Mouse (Mus musculus) midbrain, embryonic 16.5 days (tissue): Measurements from ENCODE around the gene Sema3f. TPM values are rescaled to one million over a fixed set of nuclear protein-coding genes. Genes with fewer than 3 reads are reported as not detected.

ENCODE experiments used
- ATAC-seq: fragments of 200-750 bp; cut with Nextera tagmentation; 2 replicates; pipeline ENCODE4 v1.8.0; 2017; ENCODE audit warnings: moderate TSS enrichment
- H3K27ac ChIP-seq: fragments of 300-500 bp; sonication (generic); 2 replicates; pipeline ENCODE4 v1.5.1; 2014; ENCODE audit warnings: mild to moderate bottlenecking, low read length, mixed read lengths
- H3K27me3 ChIP-seq: fragments of 300-500 bp; sonication (generic); 2 replicates; pipeline ENCODE4 v1.6.1; 2014; ENCODE audit warnings: low read depth, low read length, mixed read lengths; ENCODE audit not compliant: control insufficient read depth, insufficient read depth
- H3K36me3 ChIP-seq: fragments of 300-500 bp; sonication (generic); 2 replicates; pipeline ENCODE4 v1.6.1; 2014; ENCODE audit warnings: mild to moderate bottlenecking, low read length, moderate library complexity, mixed read lengths; ENCODE audit not compliant: control insufficient read depth, insufficient read depth
- H3K4me1 ChIP-seq: fragments of 300-500 bp; sonication (generic); 2 replicates; pipeline ENCODE4 v1.6.1; 2014; ENCODE audit warnings: mild to moderate bottlenecking, low read length, mixed read lengths; ENCODE audit not compliant: control insufficient read depth, insufficient read depth
- H3K4me2 ChIP-seq: fragments of 300-500 bp; sonication (generic); 2 replicates; pipeline ENCODE4 v1.6.1; 2014; ENCODE audit warnings: mild to moderate bottlenecking, low read length, mixed read lengths
- H3K4me3 ChIP-seq: fragments of 300-500 bp; sonication (generic); 2 replicates; pipeline ENCODE4 v1.5.1; 2014; ENCODE audit warnings: low read depth, mild to moderate bottlenecking, low read length, moderate library complexity, mixed read lengths
- H3K9ac ChIP-seq: fragments of 300-500 bp; sonication (generic); 2 replicates; pipeline ENCODE4 v1.6.1; 2014; ENCODE audit warnings: low read depth, low read length, mixed read lengths
- H3K9me3 ChIP-seq: fragments of 300-500 bp; sonication (generic); replicated peaks from 2 replicates; pipeline ENCODE4 v1.6.1; 2014; ENCODE audit warnings: mild to moderate bottlenecking, low read length, mixed read lengths; ENCODE audit not compliant: control insufficient read depth, poor library complexity, severe bottlenecking
- WGBS: fragments of 180-500 bp; shearing (Covaris S2); extraction: QIAGEN DNeasy Blood & Tissue Kit; methylation state at CpG from one replicate; pipeline ENCODE4 v1.1.7; 2014; 5-methylcytosine and 5-hydroxymethylcytosine counted together
- polyA plus RNA-seq: library from polyadenylated mRNA; unstranded; fragments of >200 nt; fragmentation: Nextera tagmentation; extraction: Ambion mirVana; gene quantifications from 2 replicates; pipeline ENCODE4 v1.2.1, GENCODE M21; 2015

Sema3f gene
- polyA plus RNA-seq, 1 experiment from 2014 or later, result 19.2 TPM

DNA sequence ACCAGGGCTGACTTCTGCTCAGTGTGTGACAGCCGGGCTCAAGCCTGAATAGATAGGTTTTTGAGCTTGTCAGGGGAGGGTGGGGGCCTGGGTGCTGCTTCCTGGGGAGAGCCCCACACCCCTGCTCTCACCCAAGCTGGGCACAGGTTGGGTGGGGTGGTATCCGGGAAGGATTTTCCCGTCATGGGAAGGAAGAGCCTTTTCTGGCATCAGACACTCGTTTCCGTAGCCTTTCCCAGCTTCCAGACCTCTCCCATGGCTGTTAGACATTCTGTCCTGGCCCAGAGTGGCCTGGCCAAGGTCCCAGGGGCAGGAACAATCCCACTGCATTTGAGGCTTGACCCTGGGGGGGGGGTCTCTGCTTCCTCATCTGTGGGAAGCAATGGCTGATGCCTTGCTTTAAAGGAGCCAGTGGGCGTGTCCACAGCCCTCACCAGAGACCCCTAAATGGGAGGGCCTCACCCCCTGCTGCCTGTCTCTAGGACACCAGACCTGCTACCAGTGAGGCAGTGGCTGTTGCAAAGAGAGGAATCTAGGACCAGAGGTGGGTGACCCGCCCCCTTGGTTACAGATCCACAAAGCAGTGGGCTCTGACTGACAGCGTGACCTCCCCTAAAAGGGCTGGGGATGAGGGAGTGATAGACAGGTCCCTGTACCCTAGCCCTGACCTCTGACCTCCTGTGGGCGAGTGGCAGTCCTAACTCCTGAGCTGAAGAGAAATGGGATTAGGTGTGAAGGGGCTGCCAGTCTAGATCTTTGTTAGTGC lies 13.2 kb downstream of the Sema3f start:
- Histone ChIP-seq H3K4me1 (peaks cover 50% of the 10 kb centered on the region), H3K36me3 (peaks cover 2% of the 10 kb centered on the region; the same call in 1 of the 2 replicates), H3K9ac (no peak overlapping the region), H3K27ac (no peak overlapping the region; the same call in 1 of the 2 replicates), H3K9me3 (no peaks in the 10 kb centered on the region), H3K27me3 (no peaks in the 10 kb centered on the region), H3K4me3 (no peak overlapping the region), H3K4me2 (no peak overlapping the region)
- ATAC-seq, result no peak
- WGBS, result 22% methylated on average over 9 of the region's 9 CpGs

DNA sequence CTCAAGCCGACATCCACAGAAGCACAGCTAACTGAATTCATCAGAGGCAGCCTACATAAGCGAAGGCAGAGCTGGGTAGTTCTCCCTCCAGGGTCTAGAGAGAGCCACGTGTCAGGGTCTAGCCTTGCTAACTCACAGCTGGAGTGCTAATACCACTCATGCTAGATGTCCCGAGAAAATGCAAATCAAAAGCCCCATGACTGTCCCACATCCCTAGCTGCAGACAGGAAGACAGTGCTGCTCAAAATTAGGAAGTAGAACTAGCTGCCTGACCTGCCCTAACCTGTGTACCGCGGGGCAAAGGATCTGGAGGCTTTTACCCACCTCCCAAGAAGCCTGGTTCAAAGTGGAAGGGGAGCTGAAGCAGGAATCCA lies 14.2 kb downstream of the Sema3f start:
- no peak overlapping the region for H3K27ac ChIP-seq
- no peak overlapping the region for H3K9ac ChIP-seq
- peaks cover 44% of the 10 kb centered on the region for H3K4me1 ChIP-seq
- H3K4me3 ChIP-seq, result no peak overlapping the region
- H3K9me3 ChIP-seq, result no peaks in the 10 kb centered on the region
- no peak overlapping the region for H3K4me2 ChIP-seq
- no peak for ATAC-seq
- peaks cover 7% of the 10 kb centered on the region for H3K36me3 ChIP-seq
- 32% methylated on average over 6 of the region's 6 CpGs for WGBS
- H3K27me3 ChIP-seq, result no peaks in the 10 kb centered on the region

DNA sequence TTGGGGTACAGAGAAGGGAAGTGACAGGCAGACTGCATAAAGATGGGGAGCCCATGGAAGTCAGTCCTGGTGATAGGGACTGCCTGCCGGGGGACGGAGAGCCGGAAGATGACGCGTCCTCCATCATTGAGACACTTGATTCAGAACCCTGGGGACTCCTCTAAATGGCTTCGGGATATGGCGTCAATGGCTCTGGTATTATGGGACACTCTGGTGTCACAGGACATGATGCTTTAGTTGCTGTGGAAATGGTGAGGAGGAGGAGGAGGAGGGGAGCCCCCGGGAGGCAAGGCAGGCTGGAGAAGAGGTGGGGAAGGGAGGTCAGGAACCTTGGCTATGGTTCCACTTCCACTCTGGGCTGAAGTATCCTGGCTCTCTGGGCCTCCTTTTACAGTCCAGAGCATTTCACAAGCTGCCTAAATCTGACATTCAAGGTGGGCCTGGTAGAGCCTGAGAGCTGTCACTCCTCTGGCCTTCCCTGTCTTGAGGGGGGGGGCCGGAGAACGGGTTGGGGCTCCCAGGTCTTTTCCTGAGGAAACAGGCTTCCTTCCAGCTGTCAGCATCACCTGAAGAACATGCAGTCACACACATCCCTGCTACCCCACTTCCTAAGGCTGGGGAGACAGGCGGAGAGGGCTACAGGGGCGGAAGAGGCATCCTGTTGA lies 14.7 kb downstream of the Sema3f start:
- Histone ChIP-seq H3K9me3 (no peaks in the 10 kb centered on the region), H3K4me1 (peaks cover 41% of the 10 kb centered on the region), H3K27me3 (no peaks in the 10 kb centered on the region), H3K36me3 (peaks cover 7% of the 10 kb centered on the region), H3K9ac (no peak overlapping the region), H3K27ac (no peak overlapping the region), H3K4me2 (no peak overlapping the region), H3K4me3 (no peak overlapping the region)
- ATAC-seq, result no peak
- 80% methylated on average over 12 of the region's 12 CpGs for WGBS

DNA sequence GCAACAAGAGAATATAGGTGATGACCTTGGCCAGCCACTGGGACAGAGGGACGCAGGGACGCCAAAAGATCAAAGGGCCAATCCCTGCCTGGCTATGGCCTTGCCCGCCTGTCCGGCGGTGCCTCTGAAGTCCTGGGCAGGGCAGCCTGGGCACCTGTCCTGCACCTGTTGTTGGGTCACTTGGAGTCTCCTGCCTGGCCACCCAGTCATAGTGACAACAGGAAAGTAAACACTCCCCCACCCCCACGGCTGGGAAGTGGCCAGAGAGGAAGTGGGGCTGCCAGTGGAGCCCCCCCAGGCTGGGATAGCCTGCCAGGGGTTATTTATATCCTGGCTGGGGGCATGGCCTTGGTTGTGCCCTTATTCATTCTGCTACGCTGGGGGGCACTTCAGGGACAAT lies 15.6 kb downstream of the Sema3f start:
- Histone ChIP-seq H3K9me3 (no peaks in the 10 kb centered on the region), H3K4me1 (peaks cover 31% of the 10 kb centered on the region), H3K27me3 (no peaks in the 10 kb centered on the region), H3K27ac (no peak overlapping the region), H3K4me3 (no peak overlapping the region), H3K9ac (no peak overlapping the region), H3K4me2 (no peak overlapping the region), H3K36me3 (peaks cover 7% of the 10 kb centered on the region)
- 73% methylated on average over 7 of the region's 7 CpGs for WGBS
- no peak for ATAC-seq

DNA sequence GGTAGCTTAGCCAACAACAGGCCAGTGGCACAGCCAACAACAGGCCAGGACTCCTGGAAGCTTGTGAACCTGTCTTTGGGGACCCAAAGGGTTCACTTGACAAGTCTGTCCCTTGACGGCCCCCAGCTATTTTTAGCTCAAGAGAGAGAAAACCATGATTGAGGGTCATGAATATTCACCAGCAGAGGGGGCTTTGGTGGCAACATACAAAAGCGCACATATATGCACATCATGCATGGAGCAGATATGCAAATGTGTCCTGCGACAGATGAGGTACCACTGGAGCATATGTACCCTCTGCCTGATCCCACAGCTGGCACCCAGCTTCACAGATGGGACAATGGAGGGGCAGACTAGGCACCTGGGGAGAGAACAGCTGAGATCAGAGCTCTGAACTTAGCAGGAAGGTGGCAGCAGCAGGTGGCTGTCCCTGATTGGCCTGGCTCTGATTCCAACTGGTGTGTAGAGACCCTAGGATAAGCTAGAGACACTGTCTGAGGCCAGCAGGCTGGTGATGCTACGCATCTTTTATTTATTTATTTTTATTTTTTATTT lies 16.8 kb downstream of the Sema3f start:
- Histone ChIP-seq H3K9me3 (no peaks in the 10 kb centered on the region), H3K36me3 (peaks cover 12% of the 10 kb centered on the region), H3K4me2 (no peak overlapping the region), H3K9ac (no peak overlapping the region), H3K4me1 (peaks cover 20% of the 10 kb centered on the region), H3K27me3 (no peaks in the 10 kb centered on the region), H3K27ac (no peak overlapping the region), H3K4me3 (no peak overlapping the region)
- ATAC-seq, result no peak
- WGBS, result 44% methylated on average over 4 of the region's 4 CpGs

DNA sequence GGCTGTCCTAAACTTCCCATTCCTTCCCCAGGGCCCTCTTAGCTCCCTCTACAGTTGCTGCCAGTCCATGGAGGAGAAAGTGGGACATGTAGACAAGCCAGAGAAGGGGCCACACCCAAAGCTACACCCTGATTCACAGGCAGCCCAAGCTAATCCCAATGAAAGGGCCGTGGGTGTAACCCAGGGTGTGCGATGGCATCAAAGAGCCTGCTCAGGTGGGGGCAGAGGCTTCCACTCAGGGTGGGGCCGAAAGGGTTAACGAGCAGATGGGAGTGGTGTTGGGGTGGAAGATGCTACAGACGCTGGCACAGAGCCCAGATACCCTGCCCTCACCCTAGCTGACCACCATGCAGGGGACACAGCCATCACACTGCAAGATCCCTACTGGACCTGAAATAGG lies 17.5 kb downstream of the Sema3f start:
- Histone ChIP-seq H3K9me3 (no peaks in the 10 kb centered on the region), H3K4me1 (peaks cover 13% of the 10 kb centered on the region), H3K4me2 (no peak overlapping the region), H3K27me3 (no peaks in the 10 kb centered on the region), H3K9ac (no peak overlapping the region), H3K36me3 (peaks cover 12% of the 10 kb centered on the region), H3K27ac (no peak overlapping the region), H3K4me3 (no peak overlapping the region)
- 61% methylated on average over 5 of the region's 5 CpGs for WGBS
- ATAC-seq, result no peak

DNA sequence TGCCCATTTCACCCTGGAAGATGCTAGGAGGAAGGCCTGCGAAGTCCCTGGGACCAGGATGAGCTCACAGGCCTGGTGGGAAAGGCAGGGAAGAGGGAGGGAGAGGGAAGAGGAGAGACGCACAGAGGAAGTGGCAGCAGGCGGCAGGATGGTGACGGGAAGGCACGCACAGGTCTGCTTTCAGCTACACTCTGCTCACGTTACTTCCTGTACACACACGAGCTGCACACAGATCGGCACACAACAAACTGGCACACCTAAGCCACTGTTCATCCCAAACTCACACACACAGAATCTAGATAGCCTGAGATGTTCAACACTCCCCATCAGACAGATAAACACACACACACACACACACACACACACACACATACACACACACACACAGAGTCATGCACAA lies 19.9 kb downstream of the Sema3f start:
- H3K4me1 ChIP-seq, result peaks cover 5% of the 10 kb centered on the region; the same call in 1 of the 2 replicates
- peaks cover 12% of the 10 kb centered on the region for H3K36me3 ChIP-seq
- H3K9ac ChIP-seq, result no peak overlapping the region
- H3K27ac ChIP-seq, result no peak overlapping the region
- H3K27me3 ChIP-seq, result no peaks in the 10 kb centered on the region
- H3K4me2 ChIP-seq, result no peak overlapping the region
- ATAC-seq, result no peak
- 87% methylated on average over 8 of the region's 8 CpGs for WGBS
- no peaks in the 10 kb centered on the region for H3K9me3 ChIP-seq
- H3K4me3 ChIP-seq, result no peak overlapping the region

DNA sequence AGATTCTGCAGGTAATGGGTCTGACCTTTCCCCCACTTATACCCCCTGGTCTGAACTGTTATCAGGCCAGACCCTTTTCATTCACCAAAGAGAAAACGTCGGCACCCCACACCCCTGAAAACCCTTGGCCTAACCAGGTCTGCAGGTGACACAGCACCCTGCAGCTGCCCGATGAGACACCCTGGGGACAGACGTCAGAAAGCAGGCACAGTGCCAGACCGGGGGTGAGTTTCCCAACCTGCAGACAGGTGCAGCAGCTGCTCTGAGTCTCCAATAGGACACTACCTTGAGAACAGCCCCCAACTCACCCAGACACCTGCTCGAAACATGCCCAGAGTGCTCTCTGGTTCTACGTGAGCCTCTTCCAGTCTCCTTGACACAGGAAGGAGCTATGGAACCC lies 21.3 kb downstream of the Sema3f start:
- H3K4me1 ChIP-seq, result peaks cover 5% of the 10 kb centered on the region; the same call in 1 of the 2 replicates
- no peak for ATAC-seq
- no peak overlapping the region for H3K9ac ChIP-seq
- H3K27me3 ChIP-seq, result no peaks in the 10 kb centered on the region
- H3K9me3 ChIP-seq, result no peaks in the 10 kb centered on the region
- H3K27ac ChIP-seq, result no peak overlapping the region
- no peak overlapping the region for H3K4me3 ChIP-seq
- peaks cover 14% of the 10 kb centered on the region for H3K36me3 ChIP-seq
- H3K4me2 ChIP-seq, result no peak overlapping the region
- WGBS, result 85% methylated on average over 7 of the region's 7 CpGs

DNA sequence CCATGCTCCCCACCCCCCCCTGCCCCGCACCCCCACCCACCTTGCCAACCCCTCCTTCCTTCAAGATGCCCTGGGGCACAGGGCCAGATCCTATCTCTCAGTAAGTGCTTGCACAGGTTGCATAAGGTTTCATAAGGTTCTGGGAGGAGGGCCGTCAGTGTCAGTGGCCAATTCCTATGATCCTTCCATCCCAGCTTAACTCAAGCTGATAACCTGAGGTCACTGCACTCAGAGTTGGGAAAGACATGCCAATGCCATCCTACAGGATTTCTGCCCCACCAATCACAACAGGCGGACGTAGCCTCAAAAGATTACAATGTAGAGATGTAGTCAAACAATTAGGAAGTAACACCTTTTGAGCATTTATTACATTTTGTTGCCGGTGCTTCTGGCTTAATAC lies 21.9 kb downstream of the Sema3f start:
- WGBS, result 90% methylated on average over 5 of the region's 5 CpGs
- H3K36me3 ChIP-seq, result peaks cover 15% of the 10 kb centered on the region

More for the DNA sequence above, 21.9 kb downstream of the Sema3f start:
- ATAC-seq, result no peak
- Histone ChIP-seq H3K4me1 (peaks cover 2% of the 10 kb centered on the region; the same call in 1 of the 2 replicates), H3K4me2 (no peak overlapping the region), H3K9me3 (no peaks in the 10 kb centered on the region), H3K27ac (no peak overlapping the region), H3K9ac (no peak overlapping the region), H3K27me3 (no peaks in the 10 kb centered on the region), H3K4me3 (no peak overlapping the region)
